In genomic region chr4:132798028-132798427, GRCm38 (mm10) we compare ENCODE assay signal across 1 mouse cellular context.
TF ChIP-seq lines count a peak whose summit lies in the region.

No protein-coding gene starts in this region.

TF ChIP-seq in CH12.LX, 34 proteins besides CTCF, POLR2A, EP300 and RAD21:
- TF ChIP-seq MYC (IDR thresholded peaks at IDR 0.05; ENCODE audit: low read depth, low read length) (no peak), MAZ (IDR thresholded peaks at IDR 0.05; ENCODE audit: low read depth, low read length) (no peak), ZNF384 (IDR thresholded peaks at IDR 0.05; ENCODE audit: low read depth, low read length) (peak; percentile 88)
TF ChIP-seq in CH12.LX: peak in this region for 1.
